Mouse (Mus musculus): ENCODE measurements at regions not wholly inside any gene's neighbourhood (a gene's known extent, or its start where the extent isn't known, plus 50 kb on each side); places are given as distances from the start of the nearest gene placed in this dataset.

- Histone ChIP-seq H3K36me3 (ENCODE audit: control insufficient read depth, insufficient read depth, low read length) (no peaks in the 10 kb centered on the region), H3K4me3 (ENCODE audit: low read depth, low read length) (no peak overlapping the region), H3K27me3 (ENCODE audit: control insufficient read depth, insufficient read depth, low read depth, low read length) (no peaks in the 10 kb centered on the region), H3K4me2 (ENCODE audit: low read length) (no peak overlapping the region), H3K9me3 (replicated peaks; ENCODE audit: control insufficient read depth, low read length, poor library complexity, severe bottlenecking) (no peaks in the 10 kb centered on the region), H3K9ac (ENCODE audit: low read depth, low read length) (no peak overlapping the region), H3K4me1 (ENCODE audit: control insufficient read depth, insufficient read depth, low read length) (peaks cover 8% of the 10 kb centered on the region; the same call in 1 of the 2 replicates), H3K27ac (ENCODE audit: low read length) (no peak overlapping the region)
- no peak for ATAC-seq
- 85% methylated on average over 4 of the region's 4 CpGs for WGBS
These were observed 78.2 kb upstream of the Arl4c start for GRCm38 (mm10) chr1:88780262-88780661.

GRCm38 (mm10) chr1:88783083-88783482 lies 81.1 kb upstream of the Arl4c start:
- H3K27me3 ChIP-seq (ENCODE audit: control insufficient read depth, insufficient read depth, low read depth, low read length), result no peaks in the 10 kb centered on the region
- H3K36me3 ChIP-seq (ENCODE audit: control insufficient read depth, insufficient read depth, low read length), result no peaks in the 10 kb centered on the region
- H3K27ac ChIP-seq (ENCODE audit: low read length), result no peak overlapping the region
- no peak overlapping the region for H3K9ac ChIP-seq (ENCODE audit: low read depth, low read length)
- no peaks in the 10 kb centered on the region for H3K9me3 ChIP-seq (replicated peaks; ENCODE audit: control insufficient read depth, low read length, poor library complexity, severe bottlenecking)
- 81% methylated on average over 4 of the region's 4 CpGs for WGBS
- ATAC-seq, result no peak
- H3K4me1 ChIP-seq (ENCODE audit: control insufficient read depth, insufficient read depth, low read length), result peaks cover 8% of the 10 kb centered on the region; the same call in 1 of the 2 replicates
- H3K4me3 ChIP-seq (ENCODE audit: low read depth, low read length), result no peak overlapping the region
- no peak overlapping the region for H3K4me2 ChIP-seq (ENCODE audit: low read length)

GRCm38 (mm10) chr1:88784866-88785620 lies 83.0 kb upstream of the Arl4c start:
- H3K9ac ChIP-seq (ENCODE audit: low read depth, low read length), result no peak overlapping the region
- peaks cover 8% of the 10 kb centered on the region; the same call in 1 of the 2 replicates for H3K4me1 ChIP-seq (ENCODE audit: control insufficient read depth, insufficient read depth, low read length)
- no peaks in the 10 kb centered on the region for H3K36me3 ChIP-seq (ENCODE audit: control insufficient read depth, insufficient read depth, low read length)
- H3K27ac ChIP-seq (ENCODE audit: low read length), result no peak overlapping the region
- H3K4me2 ChIP-seq (ENCODE audit: low read length), result no peak overlapping the region
- H3K9me3 ChIP-seq (replicated peaks; ENCODE audit: control insufficient read depth, low read length, poor library complexity, severe bottlenecking), result no peaks in the 10 kb centered on the region
- H3K27me3 ChIP-seq (ENCODE audit: control insufficient read depth, insufficient read depth, low read depth, low read length), result no peaks in the 10 kb centered on the region
- ATAC-seq, result no peak
- 59% methylated on average over 4 of the region's 5 CpGs for WGBS
- no peak overlapping the region for H3K4me3 ChIP-seq (ENCODE audit: low read depth, low read length)

- no peaks in the 10 kb centered on the region for H3K27me3 ChIP-seq (ENCODE audit: control insufficient read depth, insufficient read depth, low read depth, low read length)
- no peak overlapping the region for H3K27ac ChIP-seq (ENCODE audit: low read length)
- no peaks in the 10 kb centered on the region for H3K9me3 ChIP-seq (replicated peaks; ENCODE audit: control insufficient read depth, low read length, poor library complexity, severe bottlenecking)
- no peaks in the 10 kb centered on the region for H3K36me3 ChIP-seq (ENCODE audit: control insufficient read depth, insufficient read depth, low read length)
- WGBS, result 88% methylated on average over 14 of the region's 14 CpGs
- H3K9ac ChIP-seq (ENCODE audit: low read depth, low read length), result no peak overlapping the region
- peaks cover 8% of the 10 kb centered on the region; the same call in 1 of the 2 replicates for H3K4me1 ChIP-seq (ENCODE audit: control insufficient read depth, insufficient read depth, low read length)
- no peak for ATAC-seq
- no peak overlapping the region for H3K4me2 ChIP-seq (ENCODE audit: low read length)
- H3K4me3 ChIP-seq (ENCODE audit: low read depth, low read length), result no peak overlapping the region
These were observed 84.0 kb upstream of the Arl4c start for GRCm38 (mm10) chr1:88786066-88786465.

GRCm38 (mm10) chr1:88790674-88791073 lies 88.7 kb upstream of the Arl4c start:
- no peaks in the 10 kb centered on the region for H3K36me3 ChIP-seq (ENCODE audit: control insufficient read depth, insufficient read depth, low read length)
- H3K9me3 ChIP-seq (replicated peaks; ENCODE audit: control insufficient read depth, low read length, poor library complexity, severe bottlenecking), result no peaks in the 10 kb centered on the region
- no peak overlapping the region for H3K9ac ChIP-seq (ENCODE audit: low read depth, low read length)
- no peak overlapping the region for H3K27ac ChIP-seq (ENCODE audit: low read length)
- H3K4me1 ChIP-seq (ENCODE audit: control insufficient read depth, insufficient read depth, low read length), result peaks cover 2% of the 10 kb centered on the region; the same call in 1 of the 2 replicates
- no peak overlapping the region for H3K4me2 ChIP-seq (ENCODE audit: low read length)
- H3K4me3 ChIP-seq (ENCODE audit: low read depth, low read length), result no peak overlapping the region
- no peak for ATAC-seq
- no peaks in the 10 kb centered on the region for H3K27me3 ChIP-seq (ENCODE audit: control insufficient read depth, insufficient read depth, low read depth, low read length)
- 88% methylated on average over 7 of the region's 7 CpGs for WGBS

GRCm38 (mm10) chr1:88794926-88795325 lies 92.9 kb upstream of the Arl4c start:
- Histone ChIP-seq H3K4me2 (ENCODE audit: low read length) (no peak overlapping the region), H3K27ac (ENCODE audit: low read length) (no peak overlapping the region), H3K4me3 (ENCODE audit: low read depth, low read length) (no peak overlapping the region), H3K4me1 (ENCODE audit: control insufficient read depth, insufficient read depth, low read length) (peaks cover 9% of the 10 kb centered on the region; the same call in 1 of the 2 replicates), H3K27me3 (ENCODE audit: control insufficient read depth, insufficient read depth, low read depth, low read length) (no peaks in the 10 kb centered on the region), H3K9me3 (replicated peaks; ENCODE audit: control insufficient read depth, low read length, poor library complexity, severe bottlenecking) (no peaks in the 10 kb centered on the region), H3K9ac (ENCODE audit: low read depth, low read length) (no peak overlapping the region), H3K36me3 (ENCODE audit: control insufficient read depth, insufficient read depth, low read length) (no peaks in the 10 kb centered on the region)
- ATAC-seq, result no peak
- WGBS, result 73% methylated on average over 10 of the region's 10 CpGs

GRCm38 (mm10) chr1:88798473-88798872 lies 96.5 kb upstream of the Arl4c start:
- H3K4me2 ChIP-seq (ENCODE audit: low read length), result no peak overlapping the region

GRCm38 (mm10) chr1:88798874-88799273 lies 96.9 kb upstream of the Arl4c start:
- H3K27me3 ChIP-seq (ENCODE audit: control insufficient read depth, insufficient read depth, low read depth, low read length), result no peaks in the 10 kb centered on the region
- H3K4me2 ChIP-seq (ENCODE audit: low read length), result no peak overlapping the region
- no peak overlapping the region for H3K4me3 ChIP-seq (ENCODE audit: low read depth, low read length)
- WGBS, result 20% methylated on average over 8 of the region's 8 CpGs
- no peak overlapping the region for H3K9ac ChIP-seq (ENCODE audit: low read depth, low read length)
- ATAC-seq, result no peak
- no peak overlapping the region; the same call in 1 of the 2 replicates for H3K27ac ChIP-seq (ENCODE audit: low read length)
- H3K9me3 ChIP-seq (replicated peaks; ENCODE audit: control insufficient read depth, low read length, poor library complexity, severe bottlenecking), result no peaks in the 10 kb centered on the region
- peaks cover 8% of the 10 kb centered on the region; the same call in 1 of the 2 replicates for H3K4me1 ChIP-seq (ENCODE audit: control insufficient read depth, insufficient read depth, low read length)
- H3K36me3 ChIP-seq (ENCODE audit: control insufficient read depth, insufficient read depth, low read length), result no peaks in the 10 kb centered on the region

More at GRCm38 (mm10) chr1:88798473-88798872, 96.5 kb upstream of the Arl4c start:
- H3K27me3 ChIP-seq (ENCODE audit: control insufficient read depth, insufficient read depth, low read depth, low read length), result no peaks in the 10 kb centered on the region
- H3K27ac ChIP-seq (ENCODE audit: low read length), result no peak overlapping the region
- H3K9ac ChIP-seq (ENCODE audit: low read depth, low read length), result no peak overlapping the region
- H3K4me1 ChIP-seq (ENCODE audit: control insufficient read depth, insufficient read depth, low read length), result peaks cover 10% of the 10 kb centered on the region; the same call in 1 of the 2 replicates
- no peak overlapping the region for H3K4me3 ChIP-seq (ENCODE audit: low read depth, low read length)
- 40% methylated on average over 14 of the region's 14 CpGs for WGBS
- no peaks in the 10 kb centered on the region for H3K36me3 ChIP-seq (ENCODE audit: control insufficient read depth, insufficient read depth, low read length)
- H3K9me3 ChIP-seq (replicated peaks; ENCODE audit: control insufficient read depth, low read length, poor library complexity, severe bottlenecking), result no peaks in the 10 kb centered on the region
- ATAC-seq, result no peak

- Histone ChIP-seq H3K9ac (ENCODE audit: low read depth, low read length) (no peak overlapping the region), H3K4me1 (ENCODE audit: control insufficient read depth, insufficient read depth, low read length) (peaks cover 8% of the 10 kb centered on the region; the same call in 1 of the 2 replicates), H3K27me3 (ENCODE audit: control insufficient read depth, insufficient read depth, low read depth, low read length) (no peaks in the 10 kb centered on the region), H3K4me3 (ENCODE audit: low read depth, low read length) (no peak overlapping the region), H3K36me3 (ENCODE audit: control insufficient read depth, insufficient read depth, low read length) (no peaks in the 10 kb centered on the region), H3K9me3 (replicated peaks; ENCODE audit: control insufficient read depth, low read length, poor library complexity, severe bottlenecking) (no peaks in the 10 kb centered on the region), H3K4me2 (ENCODE audit: low read length) (no peak overlapping the region), H3K27ac (ENCODE audit: low read length) (peak overlapping the region; percentile 15; the same call in 1 of the 2 replicates)
- peak; percentile 11; the same call in 1 of the 2 replicates for ATAC-seq
- whole genome bisulfite sequencing, result 16% methylated on average over 7 of the region's 7 CpGs
These were observed 97.3 kb upstream of the Arl4c start for GRCm38 (mm10) chr1:88799343-88799742.

Measured in midbrain, embryonic 16.5 days (tissue).